Mouse (Mus musculus) kidney, adult 11 months (tissue): ENCODE data around the gene Egr4.

Experiments
- DNase-seq: peaks from one replicate; pipeline ENCODE4 v3.0.0; 2022

The Egr4 gene

GRCm38 (mm10) chr6:85513531-85513910 lies at the start of gene Egr4:
Gene Egr4 (minus strand): TSS chr6:85513589.
- no peak for DNase-seq

GRCm38 (mm10) chr6:85562374-85562773 lies 49.0 kb upstream of the Egr4 start:
- no peak for DNase-seq

DNA sequence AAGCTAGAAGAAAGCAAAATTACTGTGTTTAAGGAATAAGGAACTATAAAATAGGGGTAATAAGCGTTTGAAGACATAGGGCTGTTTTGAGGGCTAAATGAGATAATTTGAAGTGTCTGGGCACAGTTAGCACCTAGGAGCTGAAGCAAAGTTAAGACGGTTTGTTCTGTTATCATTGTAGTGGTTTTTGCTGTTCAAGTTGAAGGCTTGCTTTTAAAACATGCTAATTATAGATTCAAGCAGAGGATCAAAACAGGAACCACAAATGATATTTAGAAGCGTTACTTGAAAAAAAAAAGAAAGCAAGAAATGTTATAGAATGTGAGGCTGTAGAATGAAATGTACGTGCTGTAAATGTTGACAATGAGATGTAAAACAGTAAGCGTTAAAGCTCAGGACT lies 34.3 kb upstream of the Egr4 start:
- DNase-seq, result no peak

DNA sequence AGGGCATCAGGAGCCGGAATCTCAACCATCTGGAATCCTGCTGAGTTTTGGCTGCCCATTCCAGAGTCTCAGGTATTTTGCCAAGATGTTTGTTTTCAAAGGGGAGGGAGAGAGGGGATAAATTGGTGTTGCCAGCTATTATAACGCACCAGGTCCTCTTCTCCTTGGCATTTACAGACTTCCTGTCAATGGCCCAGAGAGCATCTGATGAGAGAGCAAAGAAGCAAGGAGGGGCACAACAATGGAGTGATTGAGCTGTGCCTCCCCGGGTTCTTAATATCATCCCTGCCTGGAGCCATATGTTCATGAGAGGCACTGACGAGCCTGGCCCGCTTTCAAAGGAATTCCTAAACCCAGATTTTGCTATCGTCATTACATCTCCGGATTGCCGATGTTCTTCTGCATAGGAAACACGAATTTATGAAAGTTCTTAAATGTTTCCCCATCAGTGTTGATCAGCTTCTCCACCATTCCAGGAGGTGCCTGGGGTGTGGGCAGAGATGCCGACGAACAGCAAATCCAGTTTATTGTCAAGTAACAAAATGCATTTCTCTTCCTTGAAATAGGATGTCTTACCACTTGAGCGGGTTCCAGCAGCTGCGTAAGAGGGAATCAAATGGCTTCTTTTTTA lies 31.0 kb upstream of the Egr4 start:
- no peak for DNase-seq

DNA sequence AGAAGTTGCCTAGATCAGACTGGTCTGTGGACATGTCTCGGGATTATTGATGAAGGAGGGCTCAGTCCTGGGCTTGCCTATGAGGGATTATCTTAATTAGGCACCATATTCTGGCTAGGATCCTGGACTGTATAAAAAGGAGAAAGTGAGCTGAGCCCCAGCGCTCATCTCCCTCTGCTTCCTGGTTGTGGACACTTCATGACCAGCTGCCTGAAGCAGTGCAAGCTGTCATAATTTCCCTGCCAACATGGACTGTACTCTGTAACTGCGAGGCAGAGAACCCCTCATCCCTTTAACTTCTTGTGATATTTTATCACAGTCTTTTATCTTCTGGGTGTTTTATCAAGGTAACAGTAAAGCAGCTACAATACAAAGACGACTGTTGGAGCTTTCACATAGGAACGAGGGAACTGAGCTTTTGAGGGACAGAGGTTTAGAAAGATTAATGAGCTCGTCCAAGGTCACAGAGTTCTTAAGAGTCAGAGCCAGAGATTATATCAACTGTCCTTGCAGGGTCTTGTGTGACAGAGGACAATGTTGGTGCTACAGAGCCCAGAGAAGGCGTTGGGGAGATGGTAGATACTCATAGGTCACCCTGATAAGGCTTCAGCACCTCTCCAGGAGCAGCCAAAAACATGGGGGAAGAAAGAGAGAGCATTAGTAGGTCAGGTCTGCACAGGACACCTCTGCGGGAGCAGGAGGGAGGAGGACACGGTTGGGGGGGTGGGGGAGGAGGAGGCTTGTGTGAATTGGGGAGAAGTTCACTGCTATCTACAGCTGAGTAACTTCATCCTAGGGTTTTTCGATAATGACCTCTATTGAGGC lies 30.2 kb upstream of the Egr4 start:
- no peak for DNase-seq

DNA sequence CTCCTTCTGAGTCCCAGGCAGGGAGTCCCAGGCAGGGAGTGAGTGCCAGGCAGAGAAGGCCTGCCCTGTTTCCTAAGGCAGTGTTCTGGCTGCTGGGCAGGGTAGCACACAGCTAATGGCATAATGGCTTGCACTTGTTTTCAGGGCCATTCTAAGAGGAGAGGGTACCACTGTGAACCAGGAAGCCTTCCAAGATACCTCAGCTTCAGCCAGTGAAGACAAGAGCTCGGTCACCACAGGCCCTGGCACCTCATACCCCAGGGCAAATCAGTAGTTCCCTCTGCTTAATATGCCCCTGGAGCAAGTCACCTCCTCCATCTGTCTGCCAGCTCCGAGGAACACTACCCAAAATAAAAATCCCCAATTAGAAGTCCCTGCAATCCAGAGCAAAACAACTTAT lies 9.4 kb upstream of the Egr4 start:
- no peak for DNase-seq

DNA sequence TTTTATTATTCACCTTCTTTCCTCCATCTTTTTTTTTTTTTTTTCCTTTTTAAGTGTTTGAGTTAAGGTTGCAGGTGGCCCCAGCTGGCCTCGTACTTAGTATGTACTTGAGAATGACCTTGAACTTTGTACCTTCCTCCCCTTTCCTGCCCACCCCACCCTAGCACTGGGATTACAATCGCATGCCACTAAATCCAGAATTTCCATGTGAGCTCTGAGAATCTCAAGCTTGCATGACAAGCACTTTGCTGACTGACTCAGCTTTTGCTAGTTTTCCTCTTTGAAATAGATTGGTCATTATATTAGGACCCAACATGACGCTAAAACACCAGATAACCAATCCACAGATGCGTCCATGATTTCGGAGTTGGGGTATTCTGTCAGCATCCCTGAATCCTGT lies 8.6 kb upstream of the Egr4 start:
- no peak for DNase-seq

DNA sequence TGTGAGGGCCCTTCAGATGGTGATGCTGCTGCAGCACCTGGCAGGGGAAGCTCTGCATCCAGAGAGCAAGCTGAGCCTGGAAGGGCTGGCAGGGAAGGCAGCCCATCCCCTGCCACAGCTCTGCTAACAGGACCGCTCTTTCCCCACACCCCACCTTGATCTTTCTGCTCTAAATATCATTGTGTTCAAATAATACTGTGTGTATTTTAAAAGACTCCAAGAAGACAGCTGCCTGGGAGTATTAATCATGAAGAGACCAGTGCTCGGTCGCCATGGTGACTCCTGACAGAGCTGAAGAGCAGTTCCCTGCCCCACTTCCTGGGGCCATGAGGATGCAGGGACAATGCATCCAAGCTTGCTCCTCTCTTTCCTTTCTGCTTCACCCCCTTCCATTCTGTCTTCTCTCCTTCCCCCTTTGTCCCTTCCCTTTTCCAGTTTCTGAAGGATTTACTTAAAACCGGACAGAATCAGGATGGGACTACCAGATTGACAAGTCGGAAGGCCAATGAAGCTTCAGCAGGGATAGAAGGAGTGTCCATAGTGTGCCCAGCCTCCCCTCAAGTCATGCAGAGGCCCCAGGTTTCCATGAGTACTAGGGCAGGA lies 4.8 kb upstream of the Egr4 start:
- no peak for DNase-seq

GRCm38 (mm10) chr6:85515941-85516340 lies 2.6 kb upstream of the Egr4 start:
- no peak for DNase-seq

DNA sequence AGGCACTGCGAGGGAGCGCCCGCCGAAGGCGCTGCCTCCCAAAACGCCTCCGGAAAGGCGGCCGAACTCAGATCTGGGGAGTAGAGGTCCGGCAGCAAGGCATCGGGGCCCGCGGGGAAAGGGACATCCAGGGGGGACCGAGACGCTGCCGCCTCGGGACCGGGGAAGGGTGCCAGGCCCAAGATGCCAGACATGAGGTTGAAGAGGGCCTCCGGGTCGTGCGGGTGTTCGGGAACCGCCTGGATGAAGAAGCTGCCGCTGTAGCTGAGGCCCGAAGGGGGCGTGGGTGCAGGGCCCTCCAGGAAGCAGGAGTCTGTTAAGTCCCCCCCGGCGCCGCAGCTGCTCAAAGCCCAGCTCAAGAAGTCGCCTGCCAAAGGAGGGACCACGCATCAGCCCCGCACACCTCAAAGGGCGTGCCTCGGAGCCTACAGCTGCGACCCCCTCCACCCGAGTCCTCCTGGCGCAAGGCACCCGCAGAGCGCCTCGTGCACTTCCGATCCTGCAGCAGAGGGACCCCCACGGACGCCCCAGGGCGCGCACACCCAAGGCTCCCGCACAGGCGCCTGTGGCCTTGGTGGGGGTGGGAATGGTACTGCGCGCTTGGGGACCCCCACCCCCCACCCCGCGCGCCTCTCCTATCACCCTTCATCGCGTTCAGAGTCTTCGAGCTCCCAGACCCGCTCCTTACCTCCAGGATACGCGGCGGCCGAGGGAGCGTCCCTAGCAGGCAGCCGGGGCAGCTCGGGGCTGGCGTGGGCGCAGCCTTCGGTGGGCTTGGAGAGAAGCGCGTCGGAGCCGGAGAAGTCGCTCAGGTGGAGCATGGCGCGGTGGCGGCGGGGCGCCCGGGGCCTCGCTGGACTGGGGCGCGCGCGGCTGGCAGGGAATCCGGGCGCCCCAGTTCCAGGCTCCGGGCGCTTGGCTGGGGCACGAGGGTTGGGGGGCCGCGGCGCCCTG lies 535 bp downstream of the Egr4 start:
- DNase-seq, result no peak

GRCm38 (mm10) chr6:85512056-85512440 lies 1.3 kb downstream of the Egr4 start:
- DNase-seq, result no peak

DNA sequence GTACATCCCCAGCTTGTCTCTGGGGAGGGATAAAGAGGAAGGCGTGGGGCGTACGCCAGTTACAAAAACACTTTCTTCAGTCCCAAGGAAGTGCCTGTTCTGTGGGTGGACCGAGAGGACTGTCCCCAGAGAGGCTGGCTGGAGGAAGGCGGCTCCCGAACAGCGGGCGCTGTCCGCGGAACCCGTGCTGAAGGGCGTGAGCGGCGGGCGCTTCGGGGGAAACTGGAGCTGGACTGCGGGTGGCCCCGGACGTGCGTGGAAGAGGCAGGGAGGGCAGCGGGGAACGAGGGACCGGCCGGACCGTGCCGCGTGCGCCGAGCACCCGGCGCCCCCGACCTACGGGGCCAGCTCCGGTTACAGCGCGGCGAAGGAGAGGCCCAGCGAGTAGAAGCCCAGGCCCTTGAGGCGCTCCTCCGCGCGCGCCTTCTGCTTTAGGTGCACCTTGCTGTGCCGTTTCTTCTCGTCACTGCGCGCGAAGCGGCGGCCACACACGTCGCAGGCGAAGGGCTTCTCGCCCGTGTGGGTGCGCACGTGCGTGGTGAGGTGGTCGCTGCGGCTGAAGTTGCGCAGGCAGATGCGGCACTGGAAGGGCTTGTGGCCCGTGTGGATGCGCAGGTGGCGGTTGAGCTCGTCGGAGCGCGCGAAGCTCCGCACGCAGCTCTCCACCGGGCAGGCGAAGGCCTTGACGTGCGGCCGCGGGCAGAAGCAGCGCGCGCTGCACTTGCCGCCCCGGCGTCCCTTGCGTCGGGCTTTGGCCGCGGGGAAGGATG lies 1.9 kb downstream of the Egr4 start:
- peak; percentile 4 for DNase-seq

DNA sequence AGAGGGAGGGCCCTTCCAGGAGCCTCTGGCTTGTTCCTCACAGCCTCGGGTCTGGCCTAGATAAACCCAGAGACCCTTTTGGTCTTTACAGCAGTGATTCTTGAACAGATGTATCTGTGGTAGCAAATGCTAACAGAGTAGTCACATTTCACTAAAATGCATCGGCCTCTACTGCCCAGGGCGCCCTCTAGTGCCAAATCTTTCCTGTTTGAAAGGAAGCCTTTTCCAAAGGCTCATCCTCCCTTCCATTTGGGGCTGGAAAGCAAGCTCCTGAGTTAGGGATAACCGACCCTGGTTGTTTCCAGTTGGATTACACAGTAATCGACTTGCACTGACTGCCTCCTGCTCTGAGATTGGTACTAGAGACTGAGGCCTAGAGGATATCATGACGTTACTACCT lies 2.9 kb downstream of the Egr4 start:
- DNase-seq, result no peak

- DNase-seq, result no peak
Observed at GRCm38 (mm10) chr6:85508602-85509001, 4.8 kb downstream of the Egr4 start.

DNA sequence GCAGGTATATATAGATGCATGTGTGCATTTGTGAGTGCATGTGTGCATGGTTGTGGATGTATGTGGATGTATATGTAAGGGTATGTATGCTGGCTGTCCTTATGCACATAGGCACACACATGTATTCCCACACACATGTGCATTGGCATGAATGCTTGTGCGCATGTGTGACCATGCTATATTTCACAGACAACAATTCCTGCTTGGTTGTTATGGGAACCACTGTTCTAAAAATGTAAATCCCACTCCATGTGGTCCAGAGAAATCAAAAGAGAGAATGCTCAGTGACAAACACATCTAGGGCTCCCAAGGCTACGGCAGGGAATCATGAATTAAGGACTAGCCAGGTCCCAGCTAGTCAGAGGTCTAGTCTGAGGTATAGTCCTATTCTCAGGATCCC lies 8.5 kb downstream of the Egr4 start:
- DNase-seq, result no peak

DNA sequence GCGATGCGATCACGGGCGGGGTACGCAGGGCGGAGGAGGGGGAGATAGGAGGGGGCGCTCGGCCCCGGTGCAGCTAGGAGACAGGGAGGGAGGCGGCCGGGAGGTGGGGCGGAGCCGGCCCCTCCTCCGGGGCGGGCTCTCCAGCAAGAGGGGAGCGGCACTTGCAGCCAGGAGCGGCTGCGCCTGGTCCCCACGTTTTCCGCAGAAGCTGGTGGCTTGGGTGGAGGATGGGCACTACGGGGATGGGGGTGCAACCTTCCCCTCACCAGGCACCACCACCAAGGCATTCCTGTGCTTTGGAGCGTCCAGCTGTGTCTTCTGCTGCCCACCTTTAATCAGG lies 10.5 kb downstream of the Egr4 start, which contains the start of gene Fbxo41:
Fbxo41 (minus strand) TSS at position 84 of the 340 bp plus-strand sequence.
- no peak for DNase-seq

GRCm38 (mm10) chr6:85502103-85502910 lies 11.1 kb downstream of the Egr4 start:
- DNase-seq, result no peak

DNA sequence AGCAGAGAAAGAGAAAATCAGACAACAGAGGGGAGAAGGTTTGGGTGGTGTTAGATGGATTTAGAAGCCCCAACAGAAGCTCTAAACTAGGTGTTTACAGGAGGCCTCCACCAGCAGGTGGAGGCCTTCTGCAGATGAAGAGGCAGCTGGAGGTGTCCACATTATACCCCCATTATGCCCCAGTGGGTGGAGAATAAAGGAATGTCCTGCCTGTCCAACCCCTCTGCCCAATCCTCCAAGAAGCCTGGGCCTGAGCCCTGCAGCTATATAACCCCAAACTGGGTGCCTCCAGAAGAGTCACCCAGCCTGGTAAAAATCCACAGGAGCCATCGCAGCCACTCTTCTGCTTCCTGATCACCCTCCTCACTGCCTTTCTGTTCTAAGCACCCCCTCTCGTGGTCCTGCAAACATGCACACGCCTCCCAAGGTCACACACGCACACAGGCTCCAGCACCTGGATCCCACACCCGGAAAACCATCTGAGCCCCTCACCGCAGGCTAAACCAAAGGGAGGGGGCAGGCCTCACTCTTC lies 11.8 kb downstream of the Egr4 start:
- no peak for DNase-seq

DNA sequence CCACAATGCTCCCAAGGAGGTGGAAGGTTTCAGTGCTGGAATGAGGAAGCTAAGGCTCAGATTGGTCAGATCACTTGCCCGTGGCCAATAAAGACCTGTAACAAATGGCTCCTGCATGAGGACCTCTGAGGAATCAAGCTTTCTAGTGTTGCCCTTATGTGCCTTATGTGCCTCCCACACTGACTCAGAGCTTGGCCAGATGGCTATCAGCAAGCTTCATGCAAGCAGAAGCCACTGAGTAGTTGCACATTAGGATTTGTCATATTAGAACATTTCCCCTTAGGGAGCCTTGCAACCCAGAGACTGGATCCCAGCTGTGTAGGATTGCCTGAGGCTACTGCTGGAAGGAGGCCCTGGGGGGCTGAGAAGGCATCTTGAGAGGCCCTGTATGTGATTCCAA lies 13.0 kb downstream of the Egr4 start:
- no peak for DNase-seq

- no peak for DNase-seq
Observed at GRCm38 (mm10) chr6:85498147-85498546, 15.2 kb downstream of the Egr4 start.

DNA sequence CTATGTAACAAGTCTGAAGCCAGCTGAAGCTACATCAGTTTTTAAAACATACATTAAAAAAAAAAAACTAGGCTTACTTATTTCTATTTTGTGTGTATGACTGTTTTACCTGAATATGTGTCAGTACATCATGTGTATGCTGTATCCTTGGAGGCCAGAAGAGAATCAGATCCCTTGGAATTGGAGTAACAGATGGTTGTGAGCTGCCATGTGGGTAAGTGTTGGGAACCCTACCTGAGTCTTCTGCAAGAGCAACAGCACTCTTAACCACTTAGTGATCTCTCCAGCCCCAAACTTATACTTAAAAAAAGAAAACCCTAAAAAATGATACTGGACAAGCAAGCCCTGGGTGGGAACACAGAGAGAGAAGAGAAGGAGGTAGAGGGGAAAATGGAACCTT lies 16.4 kb downstream of the Egr4 start:
- DNase-seq, result no peak
